Mouse (Mus musculus) hindlimb bud, embryonic 11.5 days (tissue): Measurements from ENCODE around the gene Eef1e1.
"Not testable (repeated sequence)": the region's sequence is repeated elsewhere in the genome, so short reads cannot be mapped to it uniquely, and the experiment has no call there.

ENCODE experiments used
- DNase-seq: peaks from one replicate; pipeline ENCODE4 v3.0.0-alpha.2; 2012; ENCODE audit warnings: low read depth, low spot score; ENCODE audit errors: extremely low spot score

The Eef1e1 gene

GRCm38 (mm10) chr13:38625492-38626228 is 33.2 kb downstream of the Eef1e1 start:
- no peak for DNase-seq

GRCm38 (mm10) chr13:38624292-38624902 is 34.5 kb downstream of the Eef1e1 start:
- no peak for DNase-seq

DNA sequence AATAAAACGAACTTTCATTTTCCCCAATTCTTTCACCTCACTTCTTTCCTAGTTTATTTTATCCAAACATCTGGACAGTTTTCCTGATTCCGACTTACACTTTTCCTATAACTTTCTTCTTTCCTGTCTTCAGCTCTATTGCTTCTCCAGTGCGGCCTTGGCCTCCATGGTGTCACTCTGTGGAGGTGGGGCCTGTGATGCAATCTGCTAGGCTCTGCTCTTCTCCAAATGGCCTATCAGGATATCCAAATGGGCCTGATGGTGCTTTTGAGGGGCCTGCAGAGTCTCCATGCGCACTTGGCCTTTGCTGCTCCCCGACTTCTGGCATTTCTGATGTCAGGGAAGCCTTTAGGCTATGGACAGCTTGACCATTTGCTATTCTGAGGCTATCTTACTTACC is 35.6 kb downstream of the Eef1e1 start:
- DNase-seq, result no peak

DNA sequence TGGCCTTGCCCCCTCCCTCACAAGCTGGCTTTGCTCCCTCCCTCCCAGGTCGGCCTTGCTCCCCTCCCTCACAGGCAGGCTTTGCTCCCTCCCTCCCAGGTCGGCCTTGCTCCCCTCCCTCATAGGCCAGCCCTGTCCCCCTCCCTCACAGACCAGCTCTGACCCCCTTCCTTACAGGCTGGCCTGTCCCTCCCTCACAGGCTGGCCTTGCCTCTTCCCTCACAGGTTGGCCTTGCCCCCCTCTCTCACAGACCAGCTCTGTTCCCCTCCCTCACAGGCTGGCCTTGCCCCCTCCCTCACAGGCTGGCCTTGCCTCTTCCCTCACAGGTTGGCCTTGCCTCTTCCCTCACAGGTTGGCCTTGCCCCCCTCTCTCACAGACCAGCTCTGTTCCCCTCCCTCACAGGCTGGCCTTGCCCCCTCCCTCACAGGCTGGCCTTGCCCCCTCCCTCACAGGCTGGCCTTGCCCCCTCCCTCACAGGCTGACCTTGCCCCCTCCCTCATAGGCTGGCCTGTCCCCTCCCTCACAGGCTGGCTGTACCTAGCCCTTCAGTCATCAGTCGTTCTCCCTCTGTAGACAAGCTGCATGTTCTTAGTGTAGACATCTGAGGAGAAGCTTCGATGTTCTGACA is 40.7 kb downstream of the Eef1e1 start:
- not testable (repeated sequence) for DNase-seq

GRCm38 (mm10) chr13:38616887-38617286 is 42.0 kb downstream of the Eef1e1 start:
- no peak for DNase-seq

DNA sequence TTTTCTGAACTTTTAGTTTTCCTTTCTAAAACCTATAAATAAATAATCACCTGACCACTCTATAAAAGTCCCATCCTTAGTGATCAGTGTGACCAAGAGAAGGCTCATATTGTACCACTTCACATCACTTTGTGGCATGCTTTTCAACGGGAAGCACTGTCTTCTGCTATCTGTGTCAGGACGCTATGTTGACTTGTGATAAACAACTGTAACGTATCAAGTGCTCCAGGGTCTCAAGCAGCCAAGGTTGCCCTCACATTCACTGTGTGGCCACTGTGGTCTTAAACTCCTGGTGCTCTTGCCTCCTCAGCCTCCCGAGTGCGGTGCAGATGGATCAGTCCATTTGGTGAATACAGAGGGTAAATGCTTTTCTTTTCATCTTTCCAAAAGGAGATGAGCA is 43.2 kb downstream of the Eef1e1 start:
- DNase-seq, result no peak

DNA sequence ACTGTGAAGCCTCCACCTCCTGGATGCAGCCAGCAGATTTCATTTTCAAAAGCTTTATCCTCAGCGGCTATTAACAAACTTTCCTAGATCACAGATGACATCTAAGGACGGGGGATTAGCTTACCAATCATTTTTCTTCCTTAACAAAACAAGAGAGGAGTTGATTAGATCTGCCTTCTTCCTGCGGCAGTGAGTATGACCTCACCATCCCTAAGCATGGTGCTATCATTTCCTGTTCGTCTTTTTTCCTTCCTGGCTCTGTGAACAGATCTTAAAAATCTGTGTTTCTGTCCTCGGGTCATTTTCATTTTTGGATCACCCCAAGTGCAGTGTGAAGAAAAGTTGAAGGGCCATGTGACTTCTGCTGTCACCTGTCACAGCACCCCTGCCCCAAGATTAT is 44.6 kb downstream of the Eef1e1 start:
- DNase-seq, result no peak

DNA sequence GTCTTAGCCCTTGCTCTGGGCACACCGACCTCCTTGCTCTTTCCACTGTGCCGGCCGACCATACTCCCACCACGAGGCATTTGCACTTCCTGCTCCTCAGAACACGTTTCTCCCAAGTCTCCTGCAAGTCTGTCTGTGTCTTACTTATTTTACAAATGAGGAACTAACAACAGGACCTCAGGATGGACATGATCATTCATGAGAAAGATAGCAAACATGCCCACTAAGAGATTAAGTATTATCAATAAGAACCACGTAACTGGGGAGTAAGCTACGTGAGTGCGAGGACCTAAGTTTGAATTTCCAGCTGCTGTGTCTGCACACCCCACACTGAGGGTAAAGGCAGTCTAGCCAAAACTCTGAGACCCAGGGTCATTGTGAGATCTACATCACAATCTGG is 45.3 kb downstream of the Eef1e1 start:
- DNase-seq, result no peak

DNA sequence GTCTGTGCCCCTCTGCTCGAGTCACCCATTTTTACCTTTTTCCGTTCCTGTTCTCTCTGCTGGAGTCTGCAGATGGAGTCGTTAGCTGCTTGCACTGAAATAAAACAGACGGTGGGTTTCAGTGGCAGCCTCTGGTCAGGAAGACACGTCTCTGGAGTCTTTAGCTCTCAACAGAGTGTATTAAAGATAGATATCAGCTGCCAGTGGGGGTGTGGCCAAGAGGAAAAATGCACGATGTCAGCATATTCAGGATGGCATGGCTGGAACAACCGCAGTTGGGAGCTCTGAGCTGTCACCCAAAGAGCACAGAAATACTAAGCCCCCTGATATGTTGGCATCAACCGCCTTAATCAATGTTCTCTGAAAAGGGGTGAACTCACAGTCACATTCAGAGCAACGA is 46.2 kb downstream of the Eef1e1 start:
- no peak for DNase-seq

DNA sequence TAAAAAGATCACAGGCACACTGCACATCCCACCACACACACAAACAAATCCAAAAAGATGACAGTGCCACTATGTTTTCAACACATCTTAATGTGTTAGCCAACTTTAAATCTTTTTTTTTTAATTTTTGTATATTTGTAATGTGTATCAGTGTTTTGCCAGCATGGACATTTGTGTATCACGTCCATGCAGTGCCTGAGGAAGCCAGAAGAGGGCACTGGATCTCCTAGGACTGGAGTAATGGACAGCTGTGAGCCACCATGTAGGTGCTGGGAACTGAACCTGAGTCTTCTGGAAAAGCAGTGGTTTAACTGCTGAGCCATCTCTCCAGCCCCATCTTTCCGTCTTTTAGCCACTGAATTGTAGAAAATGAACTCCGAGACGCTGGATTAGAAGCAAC is 46.7 kb downstream of the Eef1e1 start:
- DNase-seq, result no peak

- DNase-seq, result no peak
These were observed 48.5 kb downstream of the Eef1e1 start for GRCm38 (mm10) chr13:38610336-38610735.

GRCm38 (mm10) chr13:38607130-38607529 is 51.7 kb downstream of the Eef1e1 start:
- DNase-seq, result no peak

DNA sequence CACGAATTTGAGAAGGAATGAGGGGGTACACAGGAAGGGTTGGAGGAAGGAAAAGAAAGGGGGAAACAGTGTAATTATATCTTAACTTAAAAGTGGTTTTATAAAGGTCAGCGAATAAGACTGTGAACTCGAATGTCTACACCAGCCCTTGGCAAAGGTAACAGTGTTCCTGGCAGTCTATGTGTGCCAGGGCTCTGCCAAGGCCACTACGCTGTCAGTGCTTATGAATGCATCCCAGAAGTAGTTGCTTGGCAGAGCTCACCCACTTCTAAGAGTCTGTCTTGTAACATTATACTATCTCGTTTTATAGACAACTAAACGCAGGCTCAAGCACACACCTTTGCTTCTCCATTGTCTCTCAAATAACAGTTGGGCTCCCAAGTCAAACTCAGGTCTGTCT is 53.5 kb downstream of the Eef1e1 start:
- DNase-seq, result no peak

DNA sequence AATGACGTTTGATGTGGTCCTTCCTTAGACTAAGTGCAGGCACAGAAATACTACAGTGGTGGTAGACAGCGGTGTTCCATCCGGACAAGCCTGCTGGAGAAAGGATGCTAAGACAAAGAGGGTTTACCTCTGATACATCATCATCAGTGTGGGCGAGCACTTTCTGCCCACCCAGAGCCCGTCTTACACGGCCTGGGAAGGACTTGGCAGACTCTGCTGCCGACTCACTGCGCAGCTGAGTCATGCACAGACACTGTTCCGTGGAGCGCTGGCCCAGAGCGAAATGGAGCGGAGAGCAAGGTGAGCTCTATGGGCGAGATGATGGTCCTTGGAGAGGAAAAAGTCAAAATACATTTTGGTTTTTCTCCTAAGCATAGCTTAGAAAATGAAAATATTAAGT is 55.9 kb downstream of the Eef1e1 start:
- DNase-seq, result no peak

GRCm38 (mm10) chr13:38602243-38602832 is 56.5 kb downstream of the Eef1e1 start:
- no peak for DNase-seq

GRCm38 (mm10) chr13:38600811-38601210 is 58.0 kb downstream of the Eef1e1 start:
- no peak for DNase-seq

- DNase-seq, result no peak
These were observed 61.8 kb downstream of the Eef1e1 start for GRCm38 (mm10) chr13:38597076-38597475.

DNA sequence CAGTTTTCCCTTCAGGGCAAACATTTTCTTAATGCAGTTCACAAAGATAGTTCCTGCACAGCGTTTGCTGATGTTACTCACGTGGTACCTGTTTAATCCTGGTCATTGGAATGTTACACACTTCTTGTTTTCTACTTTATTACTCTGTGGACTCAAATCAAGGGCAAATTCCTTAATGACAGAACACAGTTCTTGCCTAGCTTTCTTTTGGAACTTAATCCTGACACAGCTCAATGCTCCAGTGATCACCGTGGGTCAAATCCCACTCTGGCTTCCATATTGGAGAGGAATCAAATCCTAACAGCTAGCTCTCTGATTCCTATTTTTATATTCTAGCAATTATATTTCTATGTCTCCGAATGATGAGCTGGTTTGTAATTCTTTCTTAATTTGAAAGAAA is 62.4 kb downstream of the Eef1e1 start:
- DNase-seq, result no peak
